Comparison of ENCODE assay signal across 7 mouse cellular contexts in the genomic region with DNA sequence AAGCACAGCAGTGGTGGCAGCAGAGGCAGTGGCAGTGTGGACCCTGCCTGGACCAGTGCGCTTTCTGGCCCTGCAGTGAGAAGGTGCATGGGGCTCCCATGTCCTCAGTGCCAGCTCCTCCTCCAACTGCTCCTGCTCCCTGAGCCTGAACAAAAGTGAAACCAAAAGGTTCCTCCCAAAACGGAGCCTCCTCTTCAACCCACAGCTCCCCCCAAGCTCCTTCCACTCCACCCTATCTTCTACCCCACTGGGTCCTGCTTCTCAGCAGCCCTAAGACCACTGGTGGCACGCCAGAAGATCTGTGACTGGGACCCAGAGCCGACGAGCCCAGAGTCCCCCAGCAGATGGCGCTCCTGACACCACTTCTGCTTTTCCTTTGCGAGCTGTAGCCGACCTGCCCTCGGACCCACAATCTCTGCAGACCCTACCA.
DNase-seq lines count a peak whose midpoint lies in the region; ATAC-seq and TF ChIP-seq lines count a peak whose summit lies in the region.
"Not testable (repeated sequence)": the region's sequence is repeated elsewhere in the genome, so short reads cannot be mapped to it uniquely, and the experiment has no call there.

No protein-coding gene starts in this region.

- not testable (repeated sequence) for H3K4me2 ChIP-seq in embryonic facial prominence, embryonic 15.5 days (replicated peaks); hindbrain, embryonic 16.5 days (ENCODE audit: low read length); neural tube, embryonic 14.5 days (ENCODE audit: low read depth, low read length)

- peak; percentile 15 for DNase-seq in ZHBTc4 (ENCODE audit: low read depth, low spot score)
- peak; percentile 7 for DNase-seq in heart, adult 8-10 months (ENCODE audit: low spot score)
- DNase-seq in layer of hippocampus, adult 2 months (ENCODE audit: low spot score in 2 of 2), result not testable (repeated sequence)

- H3K27me3 ChIP-seq in embryonic facial prominence, embryonic 15.5 days; hindbrain, embryonic 16.5 days (replicated peaks; ENCODE audit: control insufficient read depth, insufficient read depth, low read length); neural tube, embryonic 14.5 days (ENCODE audit: control insufficient read depth, insufficient read depth, low read length): not testable (repeated sequence)

- H3K9me3 ChIP-seq in embryonic facial prominence, embryonic 15.5 days (replicated peaks); hindbrain, embryonic 16.5 days (ENCODE audit: control insufficient read depth, low read length); neural tube, embryonic 14.5 days (ENCODE audit: control insufficient read depth, low read length): not testable (repeated sequence)

- not testable (repeated sequence) for ATAC-seq in embryonic facial prominence, embryonic 15.5 days (ENCODE audit: insufficient number of reproducible peaks, low FRiP score, low TSS enrichment, low read depth)
- peak; percentile 65 for ATAC-seq in hindbrain, embryonic 16.5 days
- peak; percentile 70; the same call in 1 of the 2 replicates for ATAC-seq in neural tube, embryonic 14.5 days (ENCODE audit: low read depth)

- TF ChIP-seq CTCF in layer of hippocampus, adult 2 months (conservative IDR thresholded peaks at IDR 0.05), result peak; percentile 53

- not testable (repeated sequence) for H3K27ac ChIP-seq in embryonic facial prominence, embryonic 15.5 days (replicated peaks); hindbrain, embryonic 16.5 days (ENCODE audit: low read depth, low read length); layer of hippocampus, adult 2 months; macrophage; neural tube, embryonic 14.5 days (ENCODE audit: low read depth, low read length)

- not testable (repeated sequence) for H3K79me2 ChIP-seq in macrophage (ENCODE audit: inconsistent target)

- not testable (repeated sequence) for H3K9ac ChIP-seq in embryonic facial prominence, embryonic 15.5 days; hindbrain, embryonic 16.5 days (ENCODE audit: low read depth, low read length); neural tube, embryonic 14.5 days (replicated peaks; ENCODE audit: low read depth, low read length)

- 4% methylated on average over 4 of the region's 9 CpGs for WGBS in embryonic facial prominence, embryonic 15.5 days
- WGBS in hindbrain, embryonic 16.5 days, result 0% methylated on average over 2 of the region's 9 CpGs
- 0% methylated on average over 2 of the region's 9 CpGs for WGBS in macrophage (ENCODE audit: missing documents)
- 5% methylated on average over 4 of the region's 9 CpGs for WGBS in neural tube, embryonic 14.5 days

- not testable (repeated sequence) for H3K36me3 ChIP-seq in embryonic facial prominence, embryonic 15.5 days; hindbrain, embryonic 16.5 days (ENCODE audit: control insufficient read depth, insufficient read depth, low read length); macrophage (ENCODE audit: inconsistent target); neural tube, embryonic 14.5 days (ENCODE audit: control insufficient read depth, insufficient read depth, low read length)

- not testable (repeated sequence) for H3K4me1 ChIP-seq in embryonic facial prominence, embryonic 15.5 days; hindbrain, embryonic 16.5 days (ENCODE audit: control insufficient read depth, insufficient read depth, low read depth, low read length); neural tube, embryonic 14.5 days (ENCODE audit: control insufficient read depth, insufficient read depth, low read length)

- H3K4me3 ChIP-seq in embryonic facial prominence, embryonic 15.5 days (replicated peaks), result 0 out of 2 replicates have a peak overlapping the region, but pooled peaks have one; percentile 12
- H3K4me3 ChIP-seq in hindbrain, embryonic 16.5 days (ENCODE audit: low read length); neural tube, embryonic 14.5 days (ENCODE audit: low read depth, low read length): not testable (repeated sequence)
- H3K4me3 ChIP-seq in layer of hippocampus, adult 2 months, result peak overlapping the region; percentile 43
- peak overlapping the region; percentile 13; the same call in 1 of the 2 replicates for H3K4me3 ChIP-seq in macrophage (ENCODE audit: inconsistent target)
